Mouse (Mus musculus): ENCODE data around the gene Osm. TPM values are rescaled to one million over a fixed set of nuclear protein-coding genes. Genes with fewer than 3 reads are reported as not detected.

Osm gene
- total RNA-seq, 2 experiments from 2014 or later: not detected

GRCm38 (mm10) chr11:4214572-4214971 is 21.6 kb upstream of the Osm start:
- intact Hi-C loops (cut with DNase I): no loop called here
- no peak for DNase-seq

GRCm38 (mm10) chr11:4215061-4215460 is 21.2 kb upstream of the Osm start:
- intact Hi-C loops (cut with DNase I): no loop called here
- no peak for DNase-seq

- intact Hi-C loops (cut with DNase I): no loop called here
- peak; percentile 75 to 82 for DNase-seq
These were observed 19.8 kb upstream of the Osm start for GRCm38 (mm10) chr11:4216248-4217000.

GRCm38 (mm10) chr11:4217914-4218629 is 18.1 kb upstream of the Osm start, which contains the start of gene Castor1:
Gene Castor1 (plus strand): TSS chr11:4218225.
- peak; percentile 89 to 91 for DNase-seq
- intact Hi-C loops (cut with DNase I): no loop called here

GRCm38 (mm10) chr11:4218637-4219036 is 17.6 kb upstream of the Osm start:
- intact Hi-C loops (cut with DNase I): loop anchor here (1.0 kb wide), 2 partner anchors 58 to 83 kb away; partner anchors contain the start of genes Ccdc157, Rnf215 and Sf3a1
- no peak for DNase-seq

GRCm38 (mm10) chr11:4219317-4219751 is 16.9 kb upstream of the Osm start:
- intact Hi-C loops (cut with DNase I): loop anchor here (1.0 kb wide), 2 partner anchors 59 to 84 kb away; partner anchors contain the start of genes Ccdc157, Rnf215 and Sf3a1
- peak; percentile 76 to 78 for DNase-seq

- intact Hi-C loops (cut with DNase I): loop anchor here (1.0 kb wide), 4 partner anchors 36 to 85 kb away; partner anchors contain the start of genes Ccdc157, Rnf215 and Sf3a1
- no peak for DNase-seq
These were observed 16.3 kb upstream of the Osm start for GRCm38 (mm10) chr11:4219908-4220307.

- intact Hi-C loops (cut with DNase I): loop anchor here (1.0 kb wide), 2 partner anchors 36 to 38 kb away; no protein-coding TSS in a partner anchor
- peak; percentile 83 to 89 for DNase-seq
These were observed 15.5 kb upstream of the Osm start for GRCm38 (mm10) chr11:4220443-4221400.

- intact Hi-C loops (cut with DNase I): no loop called here
- no peak for DNase-seq
These were observed 13.9 kb upstream of the Osm start for GRCm38 (mm10) chr11:4222046-4222950.

GRCm38 (mm10) chr11:4223393-4224188 is 12.6 kb upstream of the Osm start:
- intact Hi-C loops (cut with DNase I): no loop called here
- no peak for DNase-seq

GRCm38 (mm10) chr11:4224223-4224622 is 12.0 kb upstream of the Osm start:
- DNase-seq: no peak
- intact Hi-C loops (cut with DNase I): no loop called here

- DNase-seq: no peak
- intact Hi-C loops (cut with DNase I): no loop called here
These were observed 9.5 kb upstream of the Osm start for GRCm38 (mm10) chr11:4226569-4227325.

- peak; percentile 49 to 52 for DNase-seq
- intact Hi-C loops (cut with DNase I): no loop called here
These were observed 7.8 kb upstream of the Osm start for GRCm38 (mm10) chr11:4228463-4228862.

GRCm38 (mm10) chr11:4229841-4230240 is 6.4 kb upstream of the Osm start:
- DNase-seq: no peak
- intact Hi-C loops (cut with DNase I): no loop called here

- DNase-seq: no peak
- intact Hi-C loops (cut with DNase I): no loop called here
These were observed 4.8 kb upstream of the Osm start for GRCm38 (mm10) chr11:4231435-4231834.

- peak in 1 of 2 experiments; percentile 34 for DNase-seq
- intact Hi-C loops (cut with DNase I): no loop called here
These were observed 3.6 kb upstream of the Osm start for GRCm38 (mm10) chr11:4232644-4233043.

GRCm38 (mm10) chr11:4235052-4235655 is 1.1 kb upstream of the Osm start:
- DNase-seq: no peak
- intact Hi-C loops (cut with DNase I): no loop called here

Measured in heart, postnatal 36 days (tissue).